Mouse (Mus musculus) adipocyte (in vitro differentiated cells): Measurements from ENCODE around the gene Itgb2.

Experiments
- DNase-seq: peaks from one replicate; pipeline ENCODE4 v3.0.0-alpha.2; 2016; ENCODE audit warnings: low spot score

The Itgb2 gene

GRCm38 (mm10) chr10:77552162-77552561 is 22.1 kb downstream of the Itgb2 start:
- no peak for DNase-seq

- no peak for DNase-seq
Observed at GRCm38 (mm10) chr10:77553285-77553684, 23.2 kb downstream of the Itgb2 start.

- DNase-seq, result no peak
Observed at GRCm38 (mm10) chr10:77554918-77555317, 24.9 kb downstream of the Itgb2 start.

GRCm38 (mm10) chr10:77556631-77557030 is 26.6 kb downstream of the Itgb2 start:
- DNase-seq, result no peak

GRCm38 (mm10) chr10:77557641-77558040 is 27.6 kb downstream of the Itgb2 start:
- DNase-seq, result peak; percentile 31

GRCm38 (mm10) chr10:77560090-77560489 is 30.0 kb downstream of the Itgb2 start:
- no peak for DNase-seq

GRCm38 (mm10) chr10:77560830-77561229 is 30.8 kb downstream of the Itgb2 start:
- DNase-seq, result no peak

- no peak for DNase-seq
Observed at GRCm38 (mm10) chr10:77561508-77561907, 31.5 kb downstream of the Itgb2 start.

- no peak for DNase-seq
Observed at GRCm38 (mm10) chr10:77565005-77565404, 35.0 kb downstream of the Itgb2 start.

- DNase-seq, result peak; percentile 69
Observed at GRCm38 (mm10) chr10:77566651-77567050, 36.6 kb downstream of the Itgb2 start.

GRCm38 (mm10) chr10:77569481-77569880 is 39.4 kb downstream of the Itgb2 start:
- DNase-seq, result no peak

GRCm38 (mm10) chr10:77569973-77570658 is 40.1 kb downstream of the Itgb2 start:
- no peak for DNase-seq

- no peak for DNase-seq
Observed at GRCm38 (mm10) chr10:77572225-77572624, 42.2 kb downstream of the Itgb2 start.

- no peak for DNase-seq
Observed at GRCm38 (mm10) chr10:77573162-77573561, 43.1 kb downstream of the Itgb2 start.

- peak; percentile 76 for DNase-seq
Observed at GRCm38 (mm10) chr10:77580027-77580920, 50.2 kb downstream of the Itgb2 start.

GRCm38 (mm10) chr10:77581023-77581407 is 51.0 kb downstream of the Itgb2 start:
- DNase-seq, result no peak

- peak; percentile 99 for DNase-seq
Observed at GRCm38 (mm10) chr10:77581408-77582284, 51.6 kb downstream of the Itgb2 start, which contains the start of gene Pttg1ip. Pttg1ip (plus strand) TSS chr10:77581720.

- DNase-seq, result no peak
Observed at GRCm38 (mm10) chr10:77582285-77582618, 52.2 kb downstream of the Itgb2 start.

GRCm38 (mm10) chr10:77583795-77584422 is 53.9 kb downstream of the Itgb2 start:
- DNase-seq, result peak; percentile 27

- no peak for DNase-seq
Observed at GRCm38 (mm10) chr10:77586637-77587036, 56.6 kb downstream of the Itgb2 start.

- DNase-seq, result no peak
Observed at GRCm38 (mm10) chr10:77587091-77587775, 57.2 kb downstream of the Itgb2 start.
